Mouse (Mus musculus): ENCODE results near the gene Plcl1. TPM values are rescaled to one million over a fixed set of nuclear protein-coding genes. Genes with fewer than 3 reads are reported as not detected.

The Plcl1 gene
- polyA plus RNA-seq, 1 experiment from 2014 or later: 2.0 TPM

DNA sequence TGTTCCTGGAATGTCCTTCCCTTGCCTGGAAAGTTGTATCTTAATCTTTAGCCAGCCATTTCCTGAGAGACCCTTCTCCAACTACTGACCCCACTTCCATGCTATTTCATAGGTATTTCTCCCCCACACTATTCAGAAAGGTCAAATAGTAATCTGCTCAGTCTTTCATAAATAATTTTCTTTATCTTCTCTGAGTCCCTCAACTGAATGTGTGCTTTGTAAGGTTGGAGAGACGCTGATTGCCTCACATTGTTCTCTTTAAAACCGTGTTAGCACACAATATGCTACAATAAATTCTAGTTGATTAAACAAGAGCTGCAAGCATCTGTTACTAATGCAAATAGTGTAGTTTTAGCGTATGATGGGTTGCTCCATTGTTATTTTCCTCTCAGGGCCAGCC is 300.0 kb downstream of the Plcl1 start:
- 44% methylated on average over 3 of the region's 3 CpGs for WGBS
- Histone ChIP-seq H3K4me1 (replicated peaks) (peaks cover 44% of the 10 kb centered on the region), H3K9me3 (no peaks in the 10 kb centered on the region), H3K27ac (peak overlapping the region; percentile 78; the same call in 1 of the 2 replicates), H3K36me3 (no peaks in the 10 kb centered on the region), H3K27me3 (ENCODE audit: insufficient read depth, poor library complexity, severe bottlenecking) (peaks cover 13% of the 10 kb centered on the region; the same call in 1 of the 2 replicates), H3K4me3 (no peak overlapping the region)
- no peak for DNase-seq (ENCODE audit: low spot score)

DNA sequence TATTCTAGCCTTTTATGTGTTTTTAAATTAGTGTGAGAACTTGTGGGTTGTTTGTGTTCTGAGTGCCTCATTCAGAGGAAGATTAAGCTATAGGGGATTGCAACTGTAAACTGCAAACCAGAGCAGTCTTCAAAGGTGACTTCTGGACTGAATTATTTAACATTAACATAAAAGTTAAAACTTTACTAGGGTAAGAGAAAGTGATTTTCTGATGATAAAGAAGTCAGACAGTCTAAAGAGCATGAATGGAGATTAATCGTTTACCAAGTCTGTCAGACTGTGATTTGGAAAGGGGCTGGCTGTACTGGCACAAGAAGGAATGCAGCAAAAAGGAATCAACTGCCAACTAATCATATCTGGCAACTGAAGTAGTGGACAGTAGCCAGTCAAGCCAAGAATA is 301.2 kb downstream of the Plcl1 start:
- no peak for DNase-seq (ENCODE audit: low spot score)
- H3K27ac ChIP-seq: no peak overlapping the region
- peaks cover 13% of the 10 kb centered on the region; the same call in 1 of the 2 replicates for H3K27me3 ChIP-seq (ENCODE audit: insufficient read depth, poor library complexity, severe bottlenecking)
- H3K4me1 ChIP-seq (replicated peaks): peaks cover 32% of the 10 kb centered on the region
- H3K4me3 ChIP-seq: no peak overlapping the region
- H3K9me3 ChIP-seq: no peaks in the 10 kb centered on the region
- H3K36me3 ChIP-seq: no peaks in the 10 kb centered on the region
- WGBS: 73% methylated on average over 1 of the region's 1 CpGs

DNA sequence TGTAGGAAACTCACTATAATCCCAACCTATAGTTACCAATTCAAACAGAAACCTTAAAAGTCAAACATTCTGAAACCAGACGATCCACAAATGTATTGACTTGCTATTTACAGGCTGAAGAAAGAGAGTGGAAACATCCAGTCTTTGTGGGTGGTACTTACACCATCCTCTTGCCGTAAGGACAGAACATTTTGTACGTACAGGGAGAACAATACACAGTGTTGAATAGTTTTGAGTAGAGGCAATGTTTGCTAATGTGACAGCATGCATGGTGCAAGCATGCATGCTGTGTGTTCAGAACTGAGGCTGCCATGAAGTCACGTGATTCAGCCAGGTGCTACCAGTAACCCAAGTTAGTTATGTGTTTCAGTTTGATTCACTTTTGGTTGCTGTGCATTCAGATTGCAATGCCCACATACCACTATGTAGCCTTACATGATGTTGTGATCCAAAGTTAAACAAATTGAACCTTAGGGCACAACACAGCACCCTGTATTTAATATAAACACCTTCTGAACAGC is 311.6 kb downstream of the Plcl1 start:
- Histone ChIP-seq H3K4me1 (replicated peaks) (no peaks in the 10 kb centered on the region), H3K27me3 (ENCODE audit: insufficient read depth, poor library complexity, severe bottlenecking) (no peaks in the 10 kb centered on the region), H3K9me3 (no peaks in the 10 kb centered on the region), H3K27ac (no peak overlapping the region), H3K4me3 (no peak overlapping the region), H3K36me3 (no peaks in the 10 kb centered on the region)
- 80% methylated on average over 4 of the region's 4 CpGs for WGBS
- no peak for DNase-seq (ENCODE audit: low spot score)

DNA sequence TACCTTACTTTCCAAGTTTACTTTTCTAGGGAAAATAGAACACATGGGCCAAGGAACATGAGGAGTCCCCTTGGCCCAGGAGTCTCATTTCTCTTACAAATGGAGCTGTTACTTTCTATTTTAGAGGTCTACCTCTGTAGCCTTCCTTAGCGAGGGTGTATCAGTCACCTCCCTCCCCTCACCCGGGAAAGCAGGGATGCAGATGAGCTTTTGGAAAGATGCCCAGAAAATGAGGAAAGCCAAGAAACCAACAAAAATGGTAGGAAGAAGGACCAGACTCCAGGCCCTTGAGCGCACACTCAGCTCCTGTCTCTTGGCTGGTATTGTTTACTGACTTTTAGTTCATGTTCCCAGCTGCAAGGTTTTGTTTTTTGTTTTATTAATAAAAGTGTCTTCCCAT is 319.7 kb downstream of the Plcl1 start:
- WGBS: 89% methylated on average over 3 of the region's 3 CpGs
- H3K27me3 ChIP-seq (ENCODE audit: insufficient read depth, poor library complexity, severe bottlenecking): no peaks in the 10 kb centered on the region
- H3K9me3 ChIP-seq: no peaks in the 10 kb centered on the region
- H3K4me1 ChIP-seq (replicated peaks): no peaks in the 10 kb centered on the region
- no peaks in the 10 kb centered on the region for H3K36me3 ChIP-seq
- H3K4me3 ChIP-seq: no peak overlapping the region
- no peak overlapping the region for H3K27ac ChIP-seq
- no peak for DNase-seq (ENCODE audit: low spot score)

DNA sequence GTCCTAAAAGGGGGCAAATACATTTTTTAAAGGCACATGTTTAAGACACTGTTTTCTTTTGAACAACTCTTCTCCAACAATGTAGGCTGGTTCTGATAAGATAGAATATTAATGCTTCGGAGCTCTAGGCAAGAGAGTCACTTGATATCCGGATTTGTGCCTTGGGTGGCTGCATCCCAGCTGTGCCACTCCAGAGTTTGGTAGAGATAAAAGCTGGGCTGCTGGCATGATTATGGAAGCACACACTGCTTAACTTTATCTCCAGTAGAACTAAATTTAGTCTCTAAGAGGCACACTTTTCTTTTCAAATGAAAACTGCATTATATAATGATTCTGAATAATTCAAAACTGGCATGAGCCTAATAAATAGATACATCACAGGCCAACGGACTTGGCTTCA is 323.6 kb downstream of the Plcl1 start:
- Histone ChIP-seq H3K4me1 (replicated peaks) (no peaks in the 10 kb centered on the region), H3K9me3 (no peaks in the 10 kb centered on the region), H3K27me3 (ENCODE audit: insufficient read depth, poor library complexity, severe bottlenecking) (no peaks in the 10 kb centered on the region), H3K27ac (no peak overlapping the region), H3K4me3 (no peak overlapping the region), H3K36me3 (no peaks in the 10 kb centered on the region)
- no peak for DNase-seq (ENCODE audit: low spot score)
- whole genome bisulfite sequencing: 95% methylated on average over 3 of the region's 3 CpGs

DNA sequence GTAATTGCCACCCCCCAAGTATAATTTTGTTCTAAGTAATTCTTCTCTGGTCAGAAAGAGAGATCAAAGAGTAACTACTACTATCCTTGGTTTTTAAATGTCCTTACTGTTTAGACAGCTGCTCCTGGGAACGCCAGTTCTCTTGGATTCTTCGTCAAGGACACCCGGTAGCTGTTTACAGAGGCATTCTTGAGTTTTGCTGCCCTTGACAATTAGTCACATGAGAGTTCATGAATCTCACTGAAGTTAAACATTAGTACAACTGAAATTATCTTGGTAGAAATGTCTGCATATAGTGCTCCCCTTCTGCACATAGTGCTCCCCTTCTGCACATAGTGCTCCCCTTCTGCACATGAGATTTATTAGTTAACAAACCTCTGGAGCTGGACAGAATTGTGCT is 327.2 kb downstream of the Plcl1 start:
- H3K9me3 ChIP-seq: no peaks in the 10 kb centered on the region
- WGBS: 67% methylated on average over 3 of the region's 3 CpGs
- H3K4me1 ChIP-seq (replicated peaks): no peaks in the 10 kb centered on the region
- no peaks in the 10 kb centered on the region for H3K36me3 ChIP-seq
- DNase-seq (ENCODE audit: low spot score): no peak
- H3K27me3 ChIP-seq (ENCODE audit: insufficient read depth, poor library complexity, severe bottlenecking): peaks cover 10% of the 10 kb centered on the region
- H3K4me3 ChIP-seq: no peak overlapping the region
- H3K27ac ChIP-seq: no peak overlapping the region

DNA sequence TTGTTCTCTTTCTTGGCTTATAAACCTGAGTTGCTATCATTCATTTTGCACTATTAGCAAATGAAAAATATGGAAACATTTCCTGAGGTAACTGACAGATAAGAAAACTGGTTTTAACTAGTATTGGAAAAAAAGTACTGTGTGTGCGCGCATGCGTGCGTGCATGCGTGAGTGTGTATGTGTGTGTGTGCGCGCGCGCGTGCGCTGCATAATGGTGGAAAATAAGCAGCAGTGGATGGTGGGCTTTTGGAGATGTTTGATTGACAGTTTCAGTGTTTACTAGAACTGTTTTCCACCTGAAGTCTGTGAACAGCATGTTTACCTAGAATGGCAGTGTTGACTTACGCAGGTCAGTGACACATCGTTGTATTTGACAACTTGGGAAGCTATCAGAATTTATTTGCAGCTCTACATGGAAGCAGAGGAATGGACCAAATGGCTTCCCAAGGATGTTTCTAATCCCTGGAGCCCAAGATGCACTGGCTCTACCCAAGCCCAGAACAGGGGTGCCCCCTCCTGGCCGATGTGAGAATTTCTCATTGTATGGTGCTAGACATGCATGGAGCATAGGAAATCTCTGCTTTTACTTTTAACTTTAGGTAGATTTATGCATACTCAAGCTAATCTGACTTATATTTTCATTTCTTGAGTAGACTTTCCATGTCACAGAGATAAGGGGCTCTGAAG is 330.5 kb downstream of the Plcl1 start:
- H3K27ac ChIP-seq: no peak overlapping the region
- no peaks in the 10 kb centered on the region for H3K4me1 ChIP-seq (replicated peaks)
- peak; percentile 84 for DNase-seq (ENCODE audit: low spot score)
- H3K36me3 ChIP-seq: no peaks in the 10 kb centered on the region
- H3K27me3 ChIP-seq (ENCODE audit: insufficient read depth, poor library complexity, severe bottlenecking): peaks cover 15% of the 10 kb centered on the region
- H3K4me3 ChIP-seq: no peak overlapping the region
- H3K9me3 ChIP-seq: no peaks in the 10 kb centered on the region
- 87% methylated on average over 14 of the region's 14 CpGs for WGBS

DNA sequence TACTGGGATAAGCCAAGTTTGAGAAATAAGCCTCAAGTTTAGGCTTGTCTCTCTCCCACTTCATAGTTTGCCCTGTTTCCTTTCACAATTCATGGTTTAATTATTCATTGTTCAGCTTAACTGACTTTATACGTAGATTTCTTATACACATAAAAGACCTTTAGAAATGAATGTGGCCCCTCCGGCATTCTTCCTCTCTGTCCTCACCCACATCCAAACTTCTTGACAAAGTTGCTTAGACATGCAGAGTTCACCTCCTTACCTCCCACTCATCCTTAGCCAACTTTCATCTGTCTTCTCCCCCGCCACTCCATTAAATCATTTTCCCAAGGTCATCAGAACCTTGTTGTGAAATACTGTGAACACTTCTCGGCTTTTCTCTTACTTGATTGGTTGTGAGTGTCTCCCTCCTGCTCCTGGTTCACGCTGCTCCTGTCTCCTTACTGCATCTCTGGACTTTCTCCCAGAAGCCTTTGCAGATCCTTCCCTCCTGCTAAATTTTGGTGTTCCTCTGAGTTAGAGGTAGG is 331.1 kb downstream of the Plcl1 start:
- H3K36me3 ChIP-seq: no peaks in the 10 kb centered on the region
- no peak overlapping the region for H3K4me3 ChIP-seq
- H3K27me3 ChIP-seq (ENCODE audit: insufficient read depth, poor library complexity, severe bottlenecking): peaks cover 15% of the 10 kb centered on the region
- DNase-seq (ENCODE audit: low spot score): no peak
- no peaks in the 10 kb centered on the region for H3K9me3 ChIP-seq
- WGBS: 60% methylated on average over 5 of the region's 5 CpGs
- H3K4me1 ChIP-seq (replicated peaks): no peaks in the 10 kb centered on the region
- H3K27ac ChIP-seq: no peak overlapping the region

DNA sequence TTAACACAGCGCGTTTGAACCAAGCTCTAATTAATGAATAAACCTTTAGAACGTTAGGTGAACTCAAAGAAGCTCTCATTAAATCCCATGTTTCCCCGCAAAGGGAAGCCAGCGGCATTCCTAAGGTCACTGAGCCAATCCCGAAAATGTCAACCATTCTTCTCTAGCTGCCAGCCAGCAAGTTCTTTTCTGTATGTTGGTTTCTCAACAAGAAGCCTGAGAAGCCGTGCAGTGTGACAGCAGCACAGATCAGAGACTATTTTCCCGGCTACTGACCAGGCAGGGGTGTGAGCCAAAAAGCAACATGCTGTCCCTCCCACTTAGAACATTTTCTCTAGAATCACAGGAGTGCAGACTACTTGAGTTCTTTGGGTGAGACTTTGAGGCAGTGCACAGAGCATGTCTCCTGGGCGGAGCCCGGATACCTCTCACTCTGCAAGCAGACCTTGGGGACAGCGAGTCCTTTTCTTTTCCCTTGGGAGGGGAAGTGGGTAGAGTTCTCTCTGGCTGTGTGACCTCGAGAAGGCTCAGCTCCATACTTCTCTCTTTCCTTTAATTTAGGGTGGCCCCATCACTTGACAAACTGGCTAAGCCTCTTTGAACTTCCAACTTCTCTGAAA is 333.1 kb downstream of the Plcl1 start:
- H3K4me3 ChIP-seq: no peak overlapping the region
- WGBS: 69% methylated on average over 12 of the region's 12 CpGs
- no peak for DNase-seq (ENCODE audit: low spot score)
- H3K27me3 ChIP-seq (ENCODE audit: insufficient read depth, poor library complexity, severe bottlenecking): peaks cover 15% of the 10 kb centered on the region
- H3K9me3 ChIP-seq: no peaks in the 10 kb centered on the region
- H3K27ac ChIP-seq: no peak overlapping the region
- H3K4me1 ChIP-seq (replicated peaks): no peaks in the 10 kb centered on the region
- H3K36me3 ChIP-seq: no peaks in the 10 kb centered on the region

DNA sequence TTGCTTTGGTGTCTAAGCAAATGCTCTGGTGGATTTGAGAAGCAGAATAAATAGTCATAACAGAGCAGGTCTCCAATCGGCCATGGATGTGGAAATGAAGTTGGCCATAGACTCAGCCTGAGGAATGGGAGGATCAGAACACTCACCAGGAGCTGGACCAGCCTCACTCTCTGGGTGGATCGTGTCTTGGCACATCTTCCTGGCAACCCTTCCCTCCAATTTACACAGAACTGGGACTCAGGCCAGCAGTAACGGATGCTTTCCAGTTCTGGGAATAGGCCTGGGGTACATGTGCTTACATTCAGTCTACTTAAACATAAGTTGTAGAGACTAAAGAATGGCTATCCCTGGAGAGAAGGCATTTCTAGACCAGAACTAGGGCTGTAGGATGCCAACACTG is 336.2 kb downstream of the Plcl1 start:
- H3K27me3 ChIP-seq (ENCODE audit: insufficient read depth, poor library complexity, severe bottlenecking): peaks cover 15% of the 10 kb centered on the region
- H3K4me1 ChIP-seq (replicated peaks): no peaks in the 10 kb centered on the region
- no peak for DNase-seq (ENCODE audit: low spot score)
- H3K36me3 ChIP-seq: no peaks in the 10 kb centered on the region
- H3K4me3 ChIP-seq: no peak overlapping the region
- H3K27ac ChIP-seq: no peak overlapping the region
- 81% methylated on average over 3 of the region's 3 CpGs for WGBS
- H3K9me3 ChIP-seq: no peaks in the 10 kb centered on the region

DNA sequence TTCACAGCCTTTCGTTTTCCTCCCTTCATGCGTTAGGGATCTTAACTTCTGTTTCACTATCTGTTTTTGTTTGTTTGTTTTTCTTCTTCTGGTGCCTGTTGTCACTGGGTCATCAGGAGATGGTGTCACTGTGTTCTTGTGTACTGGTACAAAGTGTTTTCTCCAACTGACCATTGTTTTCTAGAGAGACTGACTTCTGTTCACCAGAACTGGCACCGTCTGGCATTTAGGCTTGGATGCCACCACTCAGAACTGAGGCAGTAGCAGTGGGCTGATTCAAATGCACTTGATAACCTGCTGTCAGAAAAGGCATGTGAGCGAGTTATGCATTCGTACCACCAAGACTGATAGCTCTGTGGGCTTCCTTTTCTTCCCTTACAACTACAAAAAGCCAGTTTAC is 342.8 kb downstream of the Plcl1 start:
- Histone ChIP-seq H3K4me3 (no peak overlapping the region), H3K36me3 (no peaks in the 10 kb centered on the region), H3K9me3 (no peaks in the 10 kb centered on the region), H3K4me1 (replicated peaks) (peaks cover 4% of the 10 kb centered on the region; the same call in 1 of the 2 replicates), H3K27me3 (ENCODE audit: insufficient read depth, poor library complexity, severe bottlenecking) (no peaks in the 10 kb centered on the region), H3K27ac (no peak overlapping the region)
- no peak for DNase-seq (ENCODE audit: low spot score)
- WGBS: 79% methylated on average over 5 of the region's 5 CpGs

DNA sequence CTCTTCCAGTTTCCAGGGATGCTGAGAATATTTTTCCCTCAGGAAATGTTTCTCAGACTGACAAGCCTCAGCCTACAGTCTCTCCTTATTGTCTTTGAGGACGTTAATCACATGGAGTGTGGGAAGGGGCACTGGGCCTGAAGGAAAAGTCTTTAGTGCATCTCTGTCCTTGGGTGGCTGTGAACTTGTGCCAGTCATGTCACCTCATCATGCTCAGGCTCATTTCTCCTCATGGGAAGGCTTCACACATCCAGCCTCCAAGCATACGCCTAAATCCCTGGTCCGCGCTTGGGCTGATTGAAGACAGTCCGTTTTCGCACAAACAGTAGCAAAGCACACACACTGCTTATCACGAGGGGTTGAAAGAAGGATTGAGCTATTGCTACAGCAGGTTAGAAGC is 344.0 kb downstream of the Plcl1 start:
- no peak overlapping the region for H3K4me3 ChIP-seq
- no peak for DNase-seq (ENCODE audit: low spot score)
- whole genome bisulfite sequencing: 85% methylated on average over 7 of the region's 7 CpGs
- H3K27me3 ChIP-seq (ENCODE audit: insufficient read depth, poor library complexity, severe bottlenecking): no peaks in the 10 kb centered on the region
- H3K27ac ChIP-seq: no peak overlapping the region
- no peaks in the 10 kb centered on the region for H3K36me3 ChIP-seq
- peaks cover 4% of the 10 kb centered on the region; the same call in 1 of the 2 replicates for H3K4me1 ChIP-seq (replicated peaks)
- no peaks in the 10 kb centered on the region for H3K9me3 ChIP-seq

DNA sequence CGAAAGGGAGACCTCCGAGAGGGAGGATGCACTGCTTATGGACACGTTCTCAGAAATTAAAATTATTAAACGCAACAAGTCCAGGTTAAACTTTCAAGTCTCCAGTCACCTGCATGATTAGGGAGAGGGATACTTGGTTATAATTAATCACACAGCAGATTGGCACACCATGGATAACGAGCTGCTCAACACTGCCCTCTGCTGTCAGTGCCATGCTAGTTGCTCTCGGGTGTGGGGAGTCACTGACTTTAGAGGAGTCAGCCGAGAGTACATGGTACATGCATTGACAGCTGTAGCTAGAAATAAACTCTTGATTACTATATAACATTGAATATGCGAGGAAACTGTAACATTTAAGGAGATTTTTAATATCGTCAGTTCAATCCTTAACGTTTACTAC is 350.0 kb downstream of the Plcl1 start:
- peak; percentile 19 for DNase-seq (ENCODE audit: low spot score)
- 55% methylated on average over 10 of the region's 10 CpGs for WGBS
- Histone ChIP-seq H3K27me3 (ENCODE audit: insufficient read depth, poor library complexity, severe bottlenecking) (no peaks in the 10 kb centered on the region), H3K27ac (no peak overlapping the region), H3K9me3 (no peaks in the 10 kb centered on the region), H3K4me3 (no peak overlapping the region), H3K36me3 (no peaks in the 10 kb centered on the region), H3K4me1 (replicated peaks) (no peaks in the 10 kb centered on the region)

Measured in hindbrain, embryonic 10.5 days (tissue).